Mouse (Mus musculus): ENCODE data around the gene Ttyh2.

GRCm38 (mm10) chr11:114642926-114643325 is 32.3 kb upstream of the Ttyh2 start:
- TF ChIP-seq CTCF (IDR thresholded peaks at IDR 0.05; ENCODE audit: extremely low read depth, insufficient read length, insufficient replicate concordance, low read depth, low read length): no peak
- no peak for TF ChIP-seq POLR2A (IDR thresholded peaks at IDR 0.05; ENCODE audit: low read depth, low read length)

Measured in small intestine, adult 2 months (tissue).